Mouse (Mus musculus) megakaryocyte, embryonic 14.5 days (primary cell): ENCODE measurements at regions not wholly inside any gene's neighbourhood (a gene's known extent, or its start where the extent isn't known, plus 50 kb on each side); places are given as distances from the start of the nearest gene placed in this dataset.
"Not testable (repeated sequence)": the region's sequence is repeated elsewhere in the genome, so short reads cannot be mapped to it uniquely, and the experiment has no call there.

ENCODE experiments used
- H3K27me3 ChIP-seq: replicated peaks from 2 replicates; pipeline ENCODE3; 2012; ENCODE audit warnings: inconsistent platforms
- H3K36me3 ChIP-seq: replicated peaks from 2 replicates; pipeline ENCODE3; 2012; ENCODE audit warnings: low read length, inconsistent platforms, mixed read lengths
- H3K4me1 ChIP-seq: 2 replicates; pipeline ENCODE4 v1.6.1; 2012; ENCODE audit warnings: inconsistent platforms
- H3K4me3 ChIP-seq: replicated peaks from 2 replicates; pipeline ENCODE3; 2012; ENCODE audit warnings: moderate library complexity, mild to moderate bottlenecking, inconsistent platforms
- H3K9me3 ChIP-seq: 2 replicates; pipeline ENCODE4 v1.6.1; 2012; ENCODE audit warnings: inconsistent platforms
- FLI1 ChIP-seq: IDR thresholded peaks from 2 replicates; pipeline ENCODE4 v1.6.1; 2012; ENCODE audit warnings: low read length, inconsistent platforms, mixed read lengths
- GATA1 ChIP-seq: IDR thresholded peaks from 3 replicates; pipeline ENCODE4 v1.6.1; 2012; ENCODE audit warnings: mixed read lengths, low read length, inconsistent platforms, borderline replicate concordance

DNA sequence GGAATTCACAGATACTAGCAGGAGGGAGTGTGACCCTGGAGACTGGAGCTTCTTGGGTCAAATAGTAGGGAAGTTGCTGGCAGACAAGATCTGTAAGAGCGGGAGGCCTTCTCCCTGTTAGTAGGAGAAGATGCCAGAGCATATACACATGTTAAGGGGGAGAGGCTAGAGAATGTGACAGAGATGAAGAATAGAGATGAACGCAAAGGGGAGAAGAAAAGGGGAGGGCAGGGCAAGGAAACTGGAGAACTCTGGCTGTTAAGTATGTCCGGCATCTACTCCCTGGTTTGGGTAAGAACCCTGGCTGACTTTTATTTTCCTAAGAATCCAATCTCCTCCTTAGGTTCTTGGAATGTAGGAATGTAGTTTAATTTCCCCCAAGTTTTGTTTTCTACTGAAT lies 206.5 kb upstream of the Zpld1 start:
- peaks cover 10% of the 10 kb centered on the region for H3K4me1 ChIP-seq
- no peaks in the 10 kb centered on the region for H3K27me3 ChIP-seq
- H3K9me3 ChIP-seq = no peaks in the 10 kb centered on the region
- H3K4me3 ChIP-seq = no peak overlapping the region
- no peaks in the 10 kb centered on the region for H3K36me3 ChIP-seq
- TF ChIP-seq FLI1 (no peak), GATA1 (no peak)

DNA sequence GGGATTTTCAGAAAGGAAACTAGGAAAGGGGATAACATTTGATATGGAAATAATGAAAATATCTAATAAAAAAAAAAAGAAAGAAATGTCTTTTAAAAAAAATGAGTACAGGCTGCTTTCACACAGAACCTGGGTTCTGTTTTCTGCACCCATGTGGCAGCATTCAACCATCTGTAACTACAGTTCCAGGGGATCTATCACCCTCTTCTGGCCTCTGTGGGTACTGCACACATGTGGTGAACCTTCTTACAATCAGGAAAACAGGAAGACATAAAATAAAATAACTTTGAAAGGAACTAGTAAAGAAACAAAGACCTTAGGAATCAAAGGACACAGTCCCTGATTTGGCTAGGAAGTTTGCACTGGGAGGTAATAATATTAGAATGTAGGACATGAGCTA lies 205.5 kb upstream of the Zpld1 start:
- Histone ChIP-seq H3K36me3 (no peaks in the 10 kb centered on the region), H3K4me3 (no peak overlapping the region), H3K27me3 (no peaks in the 10 kb centered on the region), H3K9me3 (no peaks in the 10 kb centered on the region), H3K4me1 (peaks cover 4% of the 10 kb centered on the region)
- TF ChIP-seq GATA1 (no peak), FLI1 (no peak)

DNA sequence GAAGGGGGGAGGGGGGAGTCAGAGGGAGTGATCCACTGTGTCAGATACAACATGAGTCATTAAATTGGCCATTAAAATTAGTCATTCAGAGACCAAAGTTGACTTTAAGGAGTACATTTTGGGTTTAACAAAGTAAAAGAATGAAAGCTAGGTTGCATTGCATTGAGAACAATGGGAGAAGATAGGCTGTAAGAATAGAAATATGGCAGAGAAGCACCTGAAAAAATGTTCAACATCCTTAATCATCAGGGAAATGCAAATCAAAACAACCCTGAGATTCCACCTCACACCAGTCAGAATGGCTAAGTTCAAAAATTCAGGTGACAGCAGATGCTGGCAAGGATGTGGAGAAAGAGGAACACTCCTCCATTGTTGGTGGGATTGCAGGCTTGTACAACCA lies 202.0 kb upstream of the Zpld1 start:
- H3K9me3 ChIP-seq, H3K4me1 ChIP-seq, H3K36me3 ChIP-seq, H3K27me3 ChIP-seq, H3K4me3 ChIP-seq: not testable (repeated sequence)

DNA sequence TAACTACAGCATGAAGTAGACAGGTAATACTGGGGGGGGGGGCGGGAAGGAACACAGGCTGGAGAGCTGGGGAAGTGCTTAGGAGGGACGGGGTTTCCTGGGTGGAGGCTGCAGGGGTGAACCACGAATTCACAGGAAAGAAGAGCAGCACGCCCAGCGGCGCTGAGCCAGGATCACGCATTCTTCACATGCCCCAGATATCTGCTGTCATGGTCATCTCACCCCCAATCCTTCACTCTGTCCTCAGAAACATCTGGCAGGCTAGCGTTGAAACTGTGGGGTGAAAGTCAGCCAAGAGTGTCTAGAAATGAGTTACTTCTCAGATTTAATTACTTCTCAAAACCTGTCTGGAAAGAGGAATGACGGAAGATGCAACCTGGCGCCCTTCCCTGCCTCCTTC lies 197.3 kb upstream of the Zpld1 start:
- TF ChIP-seq GATA1 (no peak), FLI1 (no peak)

DNA sequence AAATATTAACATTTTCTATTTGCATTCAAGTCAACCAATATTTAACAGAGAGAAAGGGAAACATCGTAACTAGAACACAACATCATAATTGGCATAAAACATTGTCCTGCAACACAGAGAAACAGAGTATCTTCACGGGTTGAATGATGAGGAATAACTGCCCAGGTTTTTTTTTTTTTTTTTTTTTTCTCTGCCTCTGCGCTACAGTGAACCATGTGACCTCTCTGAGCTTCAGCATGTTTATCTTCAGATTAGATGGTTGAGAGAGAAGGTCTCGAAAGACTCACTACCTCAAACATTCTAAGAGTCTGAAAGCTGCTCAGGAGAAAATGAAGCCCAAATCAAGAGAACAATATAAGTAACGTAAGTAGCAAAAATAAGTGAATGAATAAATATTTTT lies 196.4 kb upstream of the Zpld1 start:
- Histone ChIP-seq H3K36me3 (no peaks in the 10 kb centered on the region), H3K4me1 (no peaks in the 10 kb centered on the region), H3K9me3 (peaks cover 9% of the 10 kb centered on the region), H3K4me3 (no peak overlapping the region), H3K27me3 (no peaks in the 10 kb centered on the region)
- TF ChIP-seq FLI1 (no peak), GATA1 (no peak)

More for the DNA sequence above, 197.3 kb upstream of the Zpld1 start:
- H3K9me3 ChIP-seq = peaks cover 9% of the 10 kb centered on the region
- no peaks in the 10 kb centered on the region for H3K27me3 ChIP-seq
- no peak overlapping the region for H3K4me3 ChIP-seq
- no peaks in the 10 kb centered on the region for H3K4me1 ChIP-seq
- no peaks in the 10 kb centered on the region for H3K36me3 ChIP-seq

DNA sequence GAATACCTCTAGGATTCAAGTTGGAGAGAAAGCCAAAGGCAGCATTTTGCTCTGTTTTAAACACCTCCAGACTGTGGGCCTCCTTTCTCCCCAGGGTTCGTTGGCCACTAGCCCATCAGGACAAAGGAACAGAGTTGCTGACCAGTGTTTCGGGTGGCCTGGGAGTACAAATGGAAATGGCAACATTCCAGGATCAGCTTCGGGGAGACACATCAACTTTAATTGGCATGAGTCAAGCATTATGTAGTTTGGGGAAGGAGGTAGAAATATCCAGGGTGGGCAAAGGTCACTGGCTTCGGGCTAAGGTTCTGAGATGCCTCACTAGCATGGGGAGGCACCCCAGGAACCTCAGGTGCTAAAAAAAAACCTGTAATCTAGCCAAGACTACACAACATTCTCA lies 194.3 kb upstream of the Zpld1 start:
- H3K4me1 ChIP-seq = no peaks in the 10 kb centered on the region
- no peak for TF ChIP-seq FLI1
- no peak for TF ChIP-seq GATA1
- no peaks in the 10 kb centered on the region for H3K36me3 ChIP-seq
- H3K4me3 ChIP-seq = no peak overlapping the region
- peaks cover 9% of the 10 kb centered on the region for H3K9me3 ChIP-seq
- H3K27me3 ChIP-seq = no peaks in the 10 kb centered on the region

DNA sequence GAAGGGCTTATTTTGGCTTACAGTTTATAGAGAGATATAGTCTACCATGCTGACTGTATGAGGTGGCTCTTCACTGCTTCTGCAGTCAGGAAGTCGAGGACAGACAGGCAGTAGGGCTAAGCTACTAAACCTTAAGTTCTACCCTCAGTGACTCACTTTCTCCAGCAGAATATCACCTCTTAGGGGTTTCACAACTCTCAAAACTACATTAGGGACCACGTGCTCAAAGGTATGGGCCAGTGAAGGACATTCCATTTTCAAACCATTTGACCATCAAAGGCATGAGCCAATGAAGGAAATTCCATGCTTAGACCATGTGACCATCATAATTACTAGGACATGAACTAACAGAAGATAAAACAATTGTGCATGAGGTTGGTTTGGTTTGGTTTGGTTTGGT lies 186.6 kb upstream of the Zpld1 start:
- H3K4me3 ChIP-seq = no peak overlapping the region
- no peaks in the 10 kb centered on the region for H3K27me3 ChIP-seq
- H3K9me3 ChIP-seq = no peaks in the 10 kb centered on the region
- H3K36me3 ChIP-seq = no peaks in the 10 kb centered on the region
- H3K4me1 ChIP-seq = 0 out of 2 replicates have a peak, but pooled peaks cover 4% of the 10 kb centered on the region
- TF ChIP-seq FLI1 (no peak), GATA1 (no peak)

DNA sequence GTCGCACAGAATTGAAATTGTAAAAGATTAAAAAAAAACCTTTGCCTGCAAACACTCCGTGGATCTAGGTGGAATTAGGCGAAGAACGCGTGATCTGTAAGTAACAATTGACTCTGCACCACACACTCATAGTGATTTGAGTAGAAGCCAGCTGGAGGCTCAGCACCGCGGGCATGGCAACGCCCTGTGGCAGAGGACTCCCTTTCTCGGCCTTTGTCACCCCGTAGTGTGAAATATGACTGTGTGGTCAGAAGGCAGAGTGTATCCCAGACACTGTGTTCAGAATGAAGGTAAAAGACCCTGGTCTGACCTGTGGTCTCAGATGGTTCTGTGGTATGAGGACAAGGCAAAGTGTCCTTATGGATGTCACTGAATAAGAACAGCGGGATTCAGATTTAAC lies 183.0 kb upstream of the Zpld1 start:
- H3K4me3 ChIP-seq = no peak overlapping the region
- no peaks in the 10 kb centered on the region for H3K9me3 ChIP-seq
- 0 out of 2 replicates have a peak, but pooled peaks cover 4% of the 10 kb centered on the region for H3K4me1 ChIP-seq
- no peaks in the 10 kb centered on the region for H3K36me3 ChIP-seq
- TF ChIP-seq FLI1 (no peak), GATA1 (no peak)
- no peaks in the 10 kb centered on the region for H3K27me3 ChIP-seq

DNA sequence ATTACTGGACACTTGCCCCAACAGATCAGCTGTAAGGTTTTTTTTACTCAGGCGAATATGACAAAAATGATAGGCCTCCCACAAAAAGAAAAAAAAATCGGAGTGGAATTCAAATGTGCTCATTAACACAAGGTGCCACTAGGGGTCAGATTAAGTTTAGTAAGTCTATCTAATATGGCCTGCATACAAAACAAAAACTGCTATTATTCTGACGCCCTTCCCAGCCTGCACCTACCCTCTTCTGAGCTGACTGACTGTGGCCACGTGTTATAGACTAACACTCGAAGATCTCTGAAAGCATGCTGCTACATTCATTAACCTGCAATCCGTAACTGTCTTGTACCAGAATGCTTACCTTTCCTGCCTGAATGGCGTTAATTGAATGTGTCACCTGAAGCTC lies 182.5 kb upstream of the Zpld1 start:
- 0 out of 2 replicates have a peak, but pooled peaks cover 4% of the 10 kb centered on the region for H3K4me1 ChIP-seq
- H3K27me3 ChIP-seq = no peaks in the 10 kb centered on the region
- H3K9me3 ChIP-seq = no peaks in the 10 kb centered on the region
- TF ChIP-seq GATA1 (no peak), FLI1 (no peak)
- no peaks in the 10 kb centered on the region for H3K36me3 ChIP-seq
- H3K4me3 ChIP-seq = no peak overlapping the region

DNA sequence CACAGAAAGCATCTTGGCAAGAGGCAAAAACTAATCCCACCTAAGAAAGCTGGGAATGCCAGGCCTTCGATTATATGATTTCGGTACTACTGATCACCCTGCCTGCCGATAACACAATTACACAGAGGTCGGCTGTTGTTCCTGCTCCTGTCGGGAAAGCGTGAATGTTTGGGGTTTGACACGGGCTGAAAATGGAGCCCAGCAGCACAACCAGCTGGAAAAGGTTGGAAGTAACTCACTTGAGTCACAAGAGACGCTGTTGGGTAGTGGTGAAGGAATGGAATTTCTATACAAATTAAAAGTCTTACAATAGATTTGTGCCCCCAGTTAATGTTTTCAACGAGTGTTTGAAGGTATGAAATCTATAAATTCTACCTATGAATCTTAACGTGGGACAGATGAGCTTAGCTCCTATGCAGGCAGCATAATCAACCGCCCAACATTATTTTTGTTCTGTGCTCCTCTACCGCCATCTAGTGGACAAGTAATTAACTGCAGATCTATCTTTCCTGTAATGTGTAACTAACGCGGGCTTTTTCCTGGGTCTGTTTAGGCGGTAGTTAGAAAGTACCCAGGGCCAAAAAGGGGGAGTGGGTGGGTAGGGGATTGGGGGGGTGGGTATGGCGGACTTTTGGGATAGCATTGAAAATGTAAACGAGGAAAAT lies 178.9 kb upstream of the Zpld1 start:
- Histone ChIP-seq H3K4me1 (0 out of 2 replicates have a peak, but pooled peaks cover 4% of the 10 kb centered on the region), H3K27me3 (no peaks in the 10 kb centered on the region), H3K36me3 (no peaks in the 10 kb centered on the region), H3K9me3 (no peaks in the 10 kb centered on the region), H3K4me3 (no peak overlapping the region)
- TF ChIP-seq GATA1 (no peak), FLI1 (no peak)

DNA sequence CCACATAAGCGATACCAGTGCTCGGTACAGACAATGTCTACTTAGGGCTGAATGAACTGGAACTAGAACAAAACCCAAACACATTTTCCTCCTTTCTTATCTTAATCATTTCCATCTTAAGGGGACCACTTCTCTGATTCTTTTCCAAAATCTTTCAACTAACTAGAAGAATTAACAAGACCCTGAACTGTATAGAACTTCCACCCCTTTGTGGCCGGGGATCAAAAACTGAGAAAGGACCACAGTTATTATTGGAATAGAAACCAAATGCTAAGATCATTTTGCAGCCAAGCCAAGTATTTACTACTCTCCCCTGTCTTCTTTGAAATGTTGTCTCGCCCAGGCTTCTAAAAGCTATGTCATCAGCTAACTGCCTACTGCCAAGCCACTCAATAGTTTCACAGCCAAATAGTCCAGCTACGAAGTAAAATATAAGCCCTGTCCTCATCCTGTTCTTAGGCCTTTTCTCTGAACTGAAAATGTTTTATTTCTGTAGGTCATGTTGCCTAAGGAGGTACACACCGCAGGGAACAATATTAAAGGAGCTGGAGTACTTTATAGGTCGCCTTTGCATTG lies 177.3 kb upstream of the Zpld1 start:
- no peaks in the 10 kb centered on the region for H3K27me3 ChIP-seq
- H3K9me3 ChIP-seq = no peaks in the 10 kb centered on the region
- no peak for TF ChIP-seq GATA1
- TF ChIP-seq FLI1 = no peak
- H3K4me1 ChIP-seq = no peaks in the 10 kb centered on the region
- H3K4me3 ChIP-seq = no peak overlapping the region
- no peaks in the 10 kb centered on the region for H3K36me3 ChIP-seq
